Mouse (Mus musculus) erythroblast, embryonic 14.5 days (primary cell): ENCODE results near the gene Rfpl4.

Experiments used
- GATA1 ChIP-seq: IDR thresholded peaks from 2 replicates; pipeline ENCODE4 v1.6.1; 2012; ENCODE audit warnings: low read length, inconsistent platforms, mixed read lengths
- TAL1 ChIP-seq: IDR thresholded peaks from 3 replicates; pipeline ENCODE4 v1.6.1; 2012; ENCODE audit warnings: low read length, inconsistent platforms, mixed read lengths

DNA sequence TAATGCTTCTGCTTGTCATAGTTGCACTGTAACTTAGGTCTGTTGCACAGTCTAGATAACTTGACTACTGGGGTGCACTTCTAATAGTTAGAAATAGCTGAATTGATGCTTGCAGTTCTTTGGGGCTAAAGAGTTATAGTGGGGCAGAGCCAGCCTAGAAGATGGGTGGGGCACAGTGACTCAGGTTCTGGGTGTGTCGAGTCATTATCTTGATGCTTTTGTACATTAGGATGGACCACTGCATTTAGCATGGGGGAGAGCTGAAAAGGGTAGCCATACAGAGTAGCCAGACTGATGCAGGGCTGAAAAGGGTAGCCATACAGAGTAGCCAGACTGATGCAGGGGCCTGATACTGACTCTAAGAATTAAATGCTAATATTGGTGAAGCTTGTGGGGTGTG is 43.2 kb downstream of the Rfpl4 start:
- TF ChIP-seq TAL1 (no peak), GATA1 (peak; percentile 92)
